Mouse (Mus musculus): ENCODE data around the gene Gm5148. TPM values are rescaled to one million over a fixed set of nuclear protein-coding genes. Genes with fewer than 3 reads are reported as not detected.

The Gm5148 gene
- under 1 TPM in 1 of 2 experiments, not detected in 1; 0.64 TPM for total RNA-seq (2023)

DNA sequence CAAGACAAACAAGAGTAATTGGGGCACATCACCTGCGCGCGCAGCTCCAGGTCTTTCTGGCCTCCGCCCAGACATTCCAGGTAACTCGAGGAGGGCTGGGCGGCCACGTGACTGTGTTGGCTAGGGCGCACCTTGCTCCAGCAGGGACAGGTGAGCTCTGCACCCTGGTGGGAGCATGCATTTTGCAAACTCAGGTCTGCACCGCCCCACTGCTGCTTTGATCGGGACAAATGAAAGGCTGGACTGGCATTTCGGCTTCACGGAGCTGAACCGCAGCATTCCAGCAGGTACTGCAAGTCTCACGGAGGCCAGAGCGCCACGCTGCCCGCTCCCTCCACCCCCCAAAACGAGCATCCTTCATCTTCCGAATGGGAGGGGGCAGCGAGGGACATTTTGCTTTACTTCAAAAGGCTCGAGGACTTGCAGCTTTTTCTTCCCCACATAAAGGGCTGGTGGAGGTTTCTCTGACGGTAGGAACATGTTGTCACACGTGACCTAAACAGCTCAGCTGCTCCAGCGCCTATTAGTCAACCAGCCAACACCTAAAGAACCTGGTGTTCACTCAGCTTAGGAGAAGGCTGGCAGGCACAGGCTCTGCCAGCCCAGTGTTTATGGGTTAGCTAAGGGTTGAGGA, at the start of gene Gm5148:
Gm5148 (minus strand) TSS at position 320 of the 634 bp plus-strand sequence.

Other genes starting within 250 kb of the Gm5148 start
- 1 to 10 TPM; 5.0 to 7.1 TPM for gene Spry1, start 84.5 kb downstream of the Gm5148 start, total RNA-seq (2023)